Mouse (Mus musculus) megakaryocyte progenitor cell, adult 5-6 weeks (primary cell): ENCODE data around the gene Hoxb8. TPM values are rescaled to one million over a fixed set of nuclear protein-coding genes. Genes with fewer than 3 reads are reported as not detected.

Source experiments
- ATAC-seq: replicated peaks from 2 replicates; pipeline ENCODE4 v1.8.0; 2016; ENCODE audit warnings: mild to moderate bottlenecking, moderate TSS enrichment, inconsistent platforms; ENCODE audit not compliant: poor library complexity
- total RNA-seq, 2 experiments: library from RNA; stranded (forward) in 1 of 2; stranded (reverse) in 1 of 2; fragments of 157-497, 149-512 nt in 1 of 2; fragments of 200-1000 nt in 1 of 2; gene quantifications; 2 replicates each; pipeline versions ENCODE4 v1.2.3 to v1.2.4; 2015 to 2017

Hoxb8 gene
- total RNA-seq, 2 experiments from 2014 or later, result not detected

DNA sequence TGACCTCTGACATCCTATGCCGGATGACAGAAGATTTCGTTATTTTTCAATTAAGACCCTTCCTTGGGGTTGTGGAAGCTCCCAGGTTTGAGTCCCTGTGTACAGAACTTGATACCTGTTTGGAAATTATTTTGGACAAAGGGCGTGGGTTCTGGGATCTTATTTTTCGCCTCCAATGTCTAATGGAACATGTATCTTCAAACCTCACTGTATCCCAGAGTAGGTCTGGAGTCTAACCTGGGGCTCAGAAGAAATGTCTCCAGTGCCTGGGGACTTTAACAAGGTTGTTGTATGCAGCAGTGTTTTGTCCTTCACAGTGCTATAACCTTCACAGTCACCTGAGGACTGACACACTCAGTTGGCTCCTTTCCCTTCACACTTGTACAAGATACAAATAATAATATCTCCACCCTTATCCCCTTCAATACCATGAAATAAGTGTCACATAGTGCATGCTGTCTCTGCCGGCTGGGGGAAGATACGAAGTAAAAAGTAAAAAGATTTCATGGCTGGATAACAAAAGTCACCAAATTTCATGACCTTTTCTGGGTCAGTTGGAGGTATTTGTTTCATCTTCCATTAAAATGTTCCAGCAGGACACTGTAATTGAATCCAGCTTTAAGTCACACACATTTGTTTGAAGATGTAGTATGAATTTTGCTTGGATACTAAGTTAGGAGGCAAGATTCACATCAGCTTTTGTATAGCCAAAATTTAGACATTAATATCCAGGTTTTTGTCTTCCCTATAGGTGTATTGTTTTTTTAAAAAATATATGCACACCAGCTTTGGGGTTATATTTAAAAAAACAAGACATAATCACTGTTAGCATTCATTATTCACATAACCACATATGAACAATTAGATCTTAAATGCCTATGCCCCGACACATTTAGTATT is 14.4 kb upstream of the Hoxb8 start:
- ATAC-seq, result no peak

DNA sequence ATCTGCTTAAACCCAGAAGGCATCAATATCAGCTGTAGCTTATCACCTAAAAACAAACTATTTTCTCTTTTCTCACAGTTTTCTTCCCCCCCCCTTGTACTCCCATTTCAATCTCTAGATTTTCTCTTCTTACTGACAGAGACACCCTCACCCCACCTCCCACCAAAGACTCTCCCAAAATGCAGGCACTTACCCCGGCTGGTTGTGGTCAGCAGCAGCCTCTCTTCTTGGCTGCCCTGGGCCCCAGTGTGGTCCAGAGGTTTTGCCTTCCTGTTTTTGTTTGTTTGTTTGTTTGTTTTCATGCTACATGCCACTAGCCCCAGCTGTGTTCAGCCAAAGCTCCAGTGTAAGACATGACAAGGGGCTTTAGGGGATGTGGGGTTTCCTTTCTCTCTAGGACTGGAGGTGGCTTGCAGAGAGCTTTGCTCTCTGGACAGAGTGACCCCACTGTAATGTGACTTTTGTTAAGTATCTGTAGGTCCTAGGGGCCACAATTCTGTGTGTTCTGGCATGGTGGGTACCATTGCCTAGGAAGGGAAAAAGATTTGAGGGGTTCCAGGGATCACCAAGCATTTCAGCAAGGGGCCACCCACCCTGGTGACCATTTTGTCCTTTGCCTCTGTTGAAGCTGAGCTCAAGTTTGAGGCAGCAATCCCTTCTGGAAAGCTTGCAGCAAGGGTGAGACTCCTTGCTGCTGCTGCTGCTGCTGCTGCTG is 13.5 kb upstream of the Hoxb8 start:
- ATAC-seq, result no peak

- no peak for ATAC-seq
Measured at GRCm38 (mm10) chr11:96269869-96270268, 11.8 kb upstream of the Hoxb8 start.

DNA sequence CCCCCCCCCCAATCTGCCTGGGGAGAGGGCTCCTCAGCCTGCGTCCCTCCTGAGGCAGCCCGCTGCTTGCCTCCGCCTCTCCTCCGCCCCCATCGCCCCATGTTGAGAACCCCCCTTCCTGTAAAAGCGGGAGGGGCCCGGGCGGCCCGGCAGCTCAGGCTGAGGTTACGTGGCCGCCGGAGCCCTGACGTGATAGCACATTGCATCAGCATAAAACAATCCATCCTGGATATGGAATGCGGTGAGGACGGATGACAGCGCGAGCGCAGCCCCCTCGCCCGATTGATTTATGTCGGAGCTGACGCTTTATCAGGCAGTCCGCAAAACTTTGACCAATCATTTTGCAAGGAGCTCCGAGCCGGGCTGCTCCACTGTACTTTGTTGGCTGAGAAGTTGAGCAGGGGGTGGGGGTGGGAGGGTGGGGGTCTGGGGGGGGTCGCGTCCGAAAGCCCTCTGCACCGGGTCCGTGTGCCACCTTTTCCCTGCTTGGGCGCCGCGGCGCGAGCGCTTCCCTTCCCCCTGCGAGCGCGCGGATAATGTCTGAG is 10.6 kb upstream of the Hoxb8 start, which contains the start of gene Hoxb9:
Hoxb9 (plus strand) TSS at position 462 of the 545 bp plus-strand sequence.
- ATAC-seq, result no peak

- no peak for ATAC-seq
Measured at GRCm38 (mm10) chr11:96271541-96272011, 10.1 kb upstream of the Hoxb8 start.

DNA sequence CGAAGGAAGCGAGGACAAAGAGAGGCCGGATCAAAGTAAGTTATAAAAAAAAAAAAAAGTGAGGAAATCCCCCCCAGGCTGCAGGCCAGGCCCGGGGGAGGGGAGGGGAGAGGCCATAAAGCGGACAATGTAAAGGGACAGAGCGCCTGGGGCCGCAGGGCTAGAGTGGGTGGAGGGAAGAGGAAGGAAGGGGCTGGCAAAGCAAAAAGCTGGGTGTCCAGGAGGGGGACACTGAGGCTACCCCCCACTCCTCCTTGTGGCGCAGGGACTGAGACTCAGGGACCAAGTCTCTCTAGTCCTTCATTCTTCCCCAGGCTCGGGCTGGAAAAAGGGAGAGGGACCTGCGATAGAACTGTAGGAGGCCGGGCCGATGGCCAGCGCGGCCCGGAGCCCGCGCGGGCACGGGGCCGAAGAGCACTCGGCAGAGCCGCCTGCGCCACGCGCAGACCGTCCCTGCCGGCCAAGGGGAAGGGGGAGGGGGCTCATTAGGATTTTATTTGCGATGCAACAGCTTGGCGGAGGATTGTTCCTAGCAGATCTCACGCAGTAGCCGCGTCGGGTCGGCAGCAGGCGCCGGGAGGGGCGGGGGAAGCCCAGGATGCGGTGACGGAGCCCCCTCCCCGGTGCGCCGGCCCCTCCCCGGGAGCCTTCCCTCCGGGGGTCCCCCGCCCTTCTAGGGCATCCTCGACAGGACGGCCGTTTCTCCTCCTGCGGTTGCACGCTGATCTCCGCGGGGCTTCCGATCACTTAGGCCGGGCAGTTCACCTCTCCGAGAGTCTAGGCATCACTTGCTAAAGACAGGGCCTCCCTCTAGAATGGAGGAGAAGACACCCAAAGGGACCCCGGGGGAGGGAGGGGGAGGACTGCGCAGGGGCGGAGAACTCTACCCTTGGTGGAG is 9.4 kb upstream of the Hoxb8 start:
- no peak for ATAC-seq

DNA sequence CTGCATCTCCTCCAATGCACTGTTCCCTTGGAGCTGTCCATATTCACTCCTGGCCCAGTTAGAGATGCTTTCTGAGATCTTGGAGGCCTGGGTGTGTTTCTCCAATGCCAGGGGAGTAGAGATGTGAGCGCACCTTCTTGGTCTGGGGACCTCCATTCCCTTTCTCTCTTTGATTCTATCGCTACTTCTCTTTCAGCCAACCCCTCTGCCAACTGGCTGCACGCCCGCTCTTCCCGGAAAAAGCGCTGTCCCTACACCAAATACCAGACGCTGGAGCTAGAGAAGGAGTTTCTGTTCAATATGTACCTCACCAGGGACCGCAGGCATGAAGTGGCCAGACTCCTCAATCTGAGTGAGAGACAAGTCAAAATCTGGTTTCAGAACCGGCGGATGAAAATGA is 7.3 kb upstream of the Hoxb8 start:
- ATAC-seq, result no peak

- no peak for ATAC-seq
Measured at GRCm38 (mm10) chr11:96275896-96276295, 5.8 kb upstream of the Hoxb8 start.

GRCm38 (mm10) chr11:96277151-96278044 is 4.3 kb upstream of the Hoxb8 start:
- ATAC-seq, result no peak

DNA sequence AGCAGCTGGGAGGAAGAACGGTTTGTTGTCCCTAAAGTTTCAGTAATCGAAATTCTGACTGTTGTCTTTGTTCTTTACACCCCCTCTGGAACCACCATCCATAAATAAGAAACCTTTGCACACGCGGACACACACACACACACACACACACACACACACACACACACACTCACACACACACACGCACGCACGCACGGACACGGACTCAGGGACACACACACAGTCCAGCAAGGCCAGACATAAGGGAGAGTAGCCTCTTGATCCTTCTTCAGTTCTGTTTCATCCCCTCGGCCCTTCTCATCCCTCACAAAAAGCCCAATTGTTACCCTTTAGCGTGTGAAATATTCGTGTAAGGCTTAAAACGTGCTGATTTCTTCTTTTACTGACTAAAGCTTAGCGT is 3.4 kb upstream of the Hoxb8 start:
- ATAC-seq, result no peak

DNA sequence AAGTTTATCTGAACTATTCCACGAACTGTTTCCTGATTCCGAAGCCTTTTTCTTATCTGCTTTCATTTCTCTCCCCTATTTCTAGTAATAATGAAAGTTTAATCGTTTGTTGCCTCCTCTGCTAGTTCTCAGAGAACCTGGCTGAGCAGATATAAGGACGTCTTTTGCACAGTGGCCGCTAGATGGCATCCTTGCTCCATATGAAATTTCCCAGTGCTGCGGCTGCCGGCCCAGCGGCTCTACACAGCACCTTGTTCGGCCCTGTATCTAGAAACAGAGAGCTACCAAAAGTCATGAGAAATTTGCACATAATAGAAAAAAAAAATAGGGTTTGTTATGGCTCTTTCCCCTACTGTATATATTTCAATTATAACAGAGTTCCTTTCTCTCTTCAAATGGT is 2.9 kb upstream of the Hoxb8 start:
- peak; percentile 88 for ATAC-seq

GRCm38 (mm10) chr11:96279421-96280233 is 2.1 kb upstream of the Hoxb8 start:
- ATAC-seq, result no peak

DNA sequence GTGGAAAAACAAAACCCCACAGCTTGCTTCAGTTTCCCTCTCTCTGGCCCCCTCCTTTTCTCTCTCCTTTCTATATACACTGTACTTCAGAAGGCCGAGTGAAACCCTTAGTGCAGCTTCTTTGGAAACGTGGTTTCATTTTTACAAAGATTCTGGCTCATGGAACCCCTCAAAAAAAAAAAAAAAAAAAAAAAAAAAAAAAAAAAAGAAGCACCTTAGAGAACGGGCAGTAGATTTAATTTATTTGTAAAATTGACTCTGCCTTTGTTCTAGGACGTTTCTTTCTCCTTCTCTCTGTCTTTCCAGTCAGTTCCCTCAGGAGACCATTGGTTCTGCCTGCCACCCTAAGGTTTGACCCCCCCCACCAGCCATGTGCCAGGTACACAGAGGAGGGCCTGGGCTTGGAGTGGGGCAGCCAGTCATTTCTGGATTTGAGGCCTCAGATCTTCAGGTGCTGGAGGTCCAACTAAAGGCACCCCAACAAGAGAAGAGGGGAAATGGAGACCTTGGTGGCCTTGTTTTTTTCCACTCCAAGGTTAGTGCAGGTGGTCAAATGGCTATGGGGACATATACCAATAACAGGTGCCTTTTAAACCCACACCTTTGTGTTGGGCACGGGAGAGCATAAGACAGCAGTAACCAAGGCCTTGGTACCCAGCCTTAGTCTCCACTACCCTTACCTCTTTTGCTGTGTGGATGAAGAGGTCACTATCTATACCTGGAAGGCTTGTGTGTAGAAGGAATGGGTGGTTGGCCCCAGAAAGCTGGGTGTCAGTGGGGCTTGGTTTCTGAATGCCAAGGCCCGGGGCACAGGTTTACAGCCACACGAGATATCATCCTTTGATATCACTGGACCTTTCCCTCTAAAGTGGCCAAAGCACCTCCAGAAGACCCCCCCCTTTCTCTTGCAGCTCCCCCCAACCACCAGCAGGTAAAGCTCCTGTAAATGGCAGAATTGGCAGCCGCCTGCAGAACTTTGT is 1.0 kb upstream of the Hoxb8 start:
- ATAC-seq, result no peak

DNA sequence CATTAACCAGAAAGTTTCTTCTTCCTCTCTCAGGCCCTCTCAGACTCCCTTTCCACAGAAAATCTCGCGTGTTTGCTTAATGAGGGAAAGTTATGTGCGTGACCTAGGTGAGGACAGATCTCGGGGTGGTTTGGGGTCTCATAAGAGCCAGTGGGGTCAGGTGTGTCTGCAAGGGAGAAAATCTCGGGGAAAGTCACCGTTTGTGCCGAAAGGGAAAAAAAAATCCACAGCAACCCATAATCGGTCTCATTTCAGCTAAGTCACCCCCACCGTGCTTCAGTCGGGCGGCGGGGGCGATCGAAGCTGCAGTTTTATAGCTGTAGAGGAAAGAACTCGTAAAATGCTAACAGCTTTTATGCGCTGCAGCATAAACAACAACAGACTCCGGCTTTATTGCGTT is 309 bp upstream of the Hoxb8 start:
- ATAC-seq, result no peak

- ATAC-seq, result no peak
Measured at GRCm38 (mm10) chr11:96282795-96283430, 1.2 kb downstream of the Hoxb8 start.

DNA sequence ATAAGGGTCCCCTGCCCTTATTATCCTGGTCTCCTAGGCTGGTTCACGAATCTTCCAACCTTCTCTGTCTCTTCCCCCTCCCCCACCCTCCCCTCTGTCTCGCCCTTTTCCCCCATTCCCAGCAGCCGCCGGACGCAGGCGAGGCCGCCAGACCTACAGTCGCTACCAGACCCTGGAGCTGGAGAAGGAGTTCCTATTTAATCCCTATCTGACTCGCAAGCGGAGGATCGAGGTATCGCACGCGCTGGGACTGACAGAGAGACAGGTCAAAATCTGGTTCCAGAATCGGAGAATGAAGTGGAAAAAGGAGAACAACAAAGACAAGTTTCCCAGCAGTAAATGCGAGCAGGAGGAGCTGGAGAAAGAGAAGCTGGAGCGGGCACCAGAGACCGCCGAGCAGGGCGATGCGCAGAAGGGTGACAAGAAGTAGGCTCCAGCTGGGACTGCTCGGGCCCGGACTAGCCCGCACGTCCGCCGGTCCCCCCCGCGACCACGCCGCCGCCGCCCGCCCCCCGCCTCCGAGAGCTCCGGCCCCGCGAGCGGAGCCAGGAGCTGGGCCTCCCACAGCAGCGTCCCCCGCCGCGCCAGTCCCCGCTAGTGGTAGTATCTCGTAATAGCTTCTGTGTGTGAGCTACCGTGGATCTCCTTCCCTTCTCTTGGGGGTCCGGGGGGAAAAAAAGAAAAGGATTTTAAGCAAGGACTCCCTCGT is 2.5 kb downstream of the Hoxb8 start:
- ATAC-seq, result peak; percentile 54; the same call in 1 of the 2 replicates
